Mouse (Mus musculus): ENCODE measurements around the gene Plekhm3. TPM values are rescaled to one million over a fixed set of nuclear protein-coding genes. Genes with fewer than 3 reads are reported as not detected.

The Plekhm3 gene
- total RNA-seq, 1 experiment: 9.8 TPM

DNA sequence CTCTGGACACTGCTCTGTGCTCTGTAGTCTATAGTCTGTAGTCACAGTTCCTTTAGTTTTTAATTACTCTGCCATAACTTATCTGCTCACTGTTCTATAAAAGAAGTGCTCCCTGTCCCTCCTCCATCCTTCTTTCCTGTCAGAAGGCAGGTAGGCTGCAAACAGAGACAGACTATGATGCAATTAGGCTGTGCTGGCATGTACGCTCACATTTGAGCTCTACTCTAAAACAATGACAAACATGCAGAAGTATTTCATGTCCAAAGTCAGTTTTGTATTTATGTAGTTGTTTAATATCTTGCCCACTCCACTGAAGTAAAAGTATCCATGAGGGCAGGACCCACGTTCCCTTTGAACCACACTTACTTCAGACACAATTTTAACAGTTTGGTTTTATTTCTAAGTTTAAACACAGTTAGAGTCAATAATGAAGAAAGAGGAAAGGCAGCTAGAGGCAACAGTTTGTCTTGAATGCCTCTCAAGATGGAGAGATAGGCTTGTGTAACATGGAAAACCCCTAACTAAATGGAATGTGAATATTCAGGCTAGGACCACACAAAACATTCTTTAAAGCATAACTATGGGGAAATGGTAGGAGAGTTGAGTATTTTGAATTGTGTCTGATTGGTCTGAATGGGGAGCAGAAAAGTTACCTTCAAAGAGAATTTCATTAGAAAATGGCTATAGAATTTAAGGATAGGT is 69.0 kb downstream of the Plekhm3 start:
- Histone ChIP-seq H3K4me1 (ENCODE audit: control insufficient read depth in 2 of 2, insufficient read depth in 2 of 2, low read length in 2 of 2, poor library complexity in 1 of 2) (peaks cover 0 to 2% of the 10 kb centered on the region in 2 experiments; a peak in 1 of 4 replicates), H3K27ac (ENCODE audit: insufficient read depth, low read depth, low read length, poor library complexity, severe bottlenecking) (no peak overlapping the region), H3K36me3 (ENCODE audit: control insufficient read depth, insufficient read depth, low read length, poor library complexity, severe bottlenecking) (no peaks in the 10 kb centered on the region), H3K9me3 (ENCODE audit: control insufficient read depth, insufficient read depth, low read depth, low read length) (no peaks in the 10 kb centered on the region), H3K4me3 (ENCODE audit: insufficient read depth in 1 of 2, low read depth in 1 of 2, low read length in 2 of 2, poor library complexity in 1 of 2, severe bottlenecking in 1 of 2) (no peak overlapping the region), H3K9ac (ENCODE audit: insufficient read depth, low read depth, low read length, poor library complexity, severe bottlenecking) (no peak overlapping the region)
- in situ Hi-C loops (cut with MboI; ENCODE audit: low sequenced_read_pairs in 2 of 2, unreplicated experiment in 2 of 2): no loop called here
- no peak for TF ChIP-seq ZC3H11A (IDR thresholded peaks at IDR 0.05; ENCODE audit: borderline replicate concordance, low read depth, low read length)
- TF ChIP-seq HCFC1 (IDR thresholded peaks at IDR 0.05; ENCODE audit: borderline replicate concordance, insufficient read depth, low read length): no peak
- TF ChIP-seq MAFK (IDR thresholded peaks at IDR 0.05; ENCODE audit: insufficient read depth, low read depth, low read length): no peak
- no peak for TF ChIP-seq ZNF384 (IDR thresholded peaks at IDR 0.05; ENCODE audit: low read depth, low read length)
- no peak for TF ChIP-seq CHD2 (IDR thresholded peaks at IDR 0.05; ENCODE audit: low read depth, low read length)
- DNase-seq (ENCODE audit: low read depth, low spot score): no peak

GRCm38 (mm10) chr1:64886718-64887117 is 69.9 kb downstream of the Plekhm3 start:
- in situ Hi-C loops (cut with MboI; ENCODE audit: low sequenced_read_pairs in 2 of 2, unreplicated experiment in 2 of 2): no loop called here
- H3K36me3 ChIP-seq (ENCODE audit: control insufficient read depth, insufficient read depth, low read length, poor library complexity, severe bottlenecking): no peaks in the 10 kb centered on the region
- H3K9me3 ChIP-seq (ENCODE audit: control insufficient read depth, insufficient read depth, low read depth, low read length): no peaks in the 10 kb centered on the region
- peaks cover 0 to 2% of the 10 kb centered on the region in 2 experiments; a peak in 1 of 4 replicates for H3K4me1 ChIP-seq (ENCODE audit: control insufficient read depth in 2 of 2, insufficient read depth in 2 of 2, low read length in 2 of 2, poor library complexity in 1 of 2)
- H3K4me3 ChIP-seq (ENCODE audit: insufficient read depth in 1 of 2, low read depth in 1 of 2, low read length in 2 of 2, poor library complexity in 1 of 2, severe bottlenecking in 1 of 2): no peak overlapping the region
- H3K9ac ChIP-seq (ENCODE audit: insufficient read depth, low read depth, low read length, poor library complexity, severe bottlenecking): no peak overlapping the region
- TF ChIP-seq ZNF384 (IDR thresholded peaks at IDR 0.05; ENCODE audit: low read depth, low read length) (no peak), ZC3H11A (IDR thresholded peaks at IDR 0.05; ENCODE audit: borderline replicate concordance, low read depth, low read length) (no peak), MAFK (IDR thresholded peaks at IDR 0.05; ENCODE audit: insufficient read depth, low read depth, low read length) (no peak), HCFC1 (IDR thresholded peaks at IDR 0.05; ENCODE audit: borderline replicate concordance, insufficient read depth, low read length) (no peak), CHD2 (IDR thresholded peaks at IDR 0.05; ENCODE audit: low read depth, low read length) (no peak)
- no peak overlapping the region for H3K27ac ChIP-seq (ENCODE audit: insufficient read depth, low read depth, low read length, poor library complexity, severe bottlenecking)
- DNase-seq (ENCODE audit: low read depth, low spot score): no peak

DNA sequence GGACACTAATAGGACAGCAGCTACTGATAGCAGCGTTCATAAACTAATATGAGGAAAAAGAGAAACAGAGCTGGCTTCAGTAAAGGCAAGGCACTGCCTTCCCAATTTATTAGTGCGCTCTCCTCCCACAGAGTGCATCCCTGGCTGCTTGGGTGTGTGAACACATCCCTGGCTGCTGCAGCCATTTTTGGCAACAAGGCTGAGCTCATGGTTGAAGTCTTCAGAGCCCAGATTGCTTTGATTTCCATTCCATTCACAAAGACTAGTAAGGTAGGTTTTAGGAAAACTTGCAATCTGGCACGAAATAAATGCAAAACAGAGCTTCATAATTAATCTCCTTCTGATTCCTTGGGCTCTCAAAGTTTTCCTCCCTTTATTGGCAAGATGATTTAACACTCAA is 71.3 kb downstream of the Plekhm3 start:
- Histone ChIP-seq H3K4me1 (ENCODE audit: control insufficient read depth in 2 of 2, insufficient read depth in 2 of 2, low read length in 2 of 2, poor library complexity in 1 of 2) (peaks cover 0 to 2% of the 10 kb centered on the region in 2 experiments; a peak in 1 of 4 replicates), H3K36me3 (ENCODE audit: control insufficient read depth, insufficient read depth, low read length, poor library complexity, severe bottlenecking) (no peaks in the 10 kb centered on the region), H3K9me3 (ENCODE audit: control insufficient read depth, insufficient read depth, low read depth, low read length) (no peaks in the 10 kb centered on the region), H3K9ac (ENCODE audit: insufficient read depth, low read depth, low read length, poor library complexity, severe bottlenecking) (no peak overlapping the region), H3K4me3 (ENCODE audit: insufficient read depth in 1 of 2, low read depth in 1 of 2, low read length in 2 of 2, poor library complexity in 1 of 2, severe bottlenecking in 1 of 2) (no peak overlapping the region), H3K27ac (ENCODE audit: insufficient read depth, low read depth, low read length, poor library complexity, severe bottlenecking) (no peak overlapping the region)
- TF ChIP-seq HCFC1 (IDR thresholded peaks at IDR 0.05; ENCODE audit: borderline replicate concordance, insufficient read depth, low read length) (no peak), MAFK (IDR thresholded peaks at IDR 0.05; ENCODE audit: insufficient read depth, low read depth, low read length) (no peak), ZNF384 (IDR thresholded peaks at IDR 0.05; ENCODE audit: low read depth, low read length) (no peak), CHD2 (IDR thresholded peaks at IDR 0.05; ENCODE audit: low read depth, low read length) (no peak), ZC3H11A (IDR thresholded peaks at IDR 0.05; ENCODE audit: borderline replicate concordance, low read depth, low read length) (no peak)
- no peak for DNase-seq (ENCODE audit: low read depth, low spot score)
- in situ Hi-C loops (cut with MboI; ENCODE audit: low sequenced_read_pairs in 2 of 2, unreplicated experiment in 2 of 2): no loop called here

DNA sequence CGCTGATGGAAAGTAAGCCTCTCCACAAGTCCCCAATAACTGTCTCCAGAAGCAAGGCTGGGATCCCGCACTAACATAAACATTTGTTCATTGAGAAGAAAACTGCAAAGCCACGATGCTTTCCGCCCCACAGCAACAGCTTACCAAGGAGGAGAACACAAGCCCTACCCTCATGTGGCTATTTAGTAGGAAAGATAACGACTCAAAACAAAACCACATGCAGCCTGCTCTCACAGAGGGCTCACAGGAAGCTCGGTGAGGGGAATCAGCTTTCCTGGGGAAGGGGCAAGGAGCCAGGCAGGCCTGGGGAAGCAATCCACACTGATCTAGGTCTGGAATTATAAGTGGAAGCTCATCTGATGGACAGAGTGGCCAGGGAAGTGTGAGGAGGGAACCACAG is 72.6 kb downstream of the Plekhm3 start:
- no peak for DNase-seq (ENCODE audit: low read depth, low spot score)
- in situ Hi-C loops (cut with MboI; ENCODE audit: low sequenced_read_pairs in 2 of 2, unreplicated experiment in 2 of 2): no loop called here
- H3K4me3 ChIP-seq (ENCODE audit: insufficient read depth in 1 of 2, low read depth in 1 of 2, low read length in 2 of 2, poor library complexity in 1 of 2, severe bottlenecking in 1 of 2): no peak overlapping the region

More for the DNA sequence above, 72.6 kb downstream of the Plekhm3 start:
- H3K4me1 ChIP-seq (ENCODE audit: control insufficient read depth in 2 of 2, insufficient read depth in 2 of 2, low read length in 2 of 2, poor library complexity in 1 of 2): peaks cover 0 to 2% of the 10 kb centered on the region in 2 experiments; a peak in 1 of 4 replicates
- no peak overlapping the region for H3K27ac ChIP-seq (ENCODE audit: insufficient read depth, low read depth, low read length, poor library complexity, severe bottlenecking)
- H3K9me3 ChIP-seq (ENCODE audit: control insufficient read depth, insufficient read depth, low read depth, low read length): no peaks in the 10 kb centered on the region
- TF ChIP-seq ZC3H11A (IDR thresholded peaks at IDR 0.05; ENCODE audit: borderline replicate concordance, low read depth, low read length) (no peak), CHD2 (IDR thresholded peaks at IDR 0.05; ENCODE audit: low read depth, low read length) (no peak), ZNF384 (IDR thresholded peaks at IDR 0.05; ENCODE audit: low read depth, low read length) (no peak), HCFC1 (IDR thresholded peaks at IDR 0.05; ENCODE audit: borderline replicate concordance, insufficient read depth, low read length) (no peak), MAFK (IDR thresholded peaks at IDR 0.05; ENCODE audit: insufficient read depth, low read depth, low read length) (no peak)
- no peak overlapping the region for H3K9ac ChIP-seq (ENCODE audit: insufficient read depth, low read depth, low read length, poor library complexity, severe bottlenecking)
- no peaks in the 10 kb centered on the region for H3K36me3 ChIP-seq (ENCODE audit: control insufficient read depth, insufficient read depth, low read length, poor library complexity, severe bottlenecking)
